In the genomic region with DNA sequence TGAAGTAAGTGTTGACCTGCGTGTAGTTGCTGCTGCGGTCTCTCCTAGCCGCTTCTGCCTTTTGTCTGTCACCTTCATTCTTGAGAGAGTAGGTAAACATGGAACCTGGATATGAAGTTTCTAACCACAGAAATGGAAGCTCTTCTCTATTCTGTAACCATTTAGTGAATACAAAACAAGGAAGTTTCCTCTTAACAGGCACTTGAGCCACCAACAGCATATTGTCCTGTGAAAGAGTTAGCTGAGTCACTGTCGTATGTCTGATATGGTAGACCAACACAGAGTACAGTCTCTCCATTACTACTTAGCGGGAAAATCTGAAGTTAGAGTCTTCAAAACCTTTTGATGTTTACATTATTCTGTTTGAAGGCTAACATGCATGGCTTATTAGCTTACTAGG, we compare ENCODE assay signal across 28 mouse cellular contexts. TPM values are rescaled to one million over a fixed set of nuclear protein-coding genes. Genes with fewer than 3 reads are reported as not detected.
"Had no signal": no experiment of that assay in that cellular context is flagged by ENCODE, and none has a peak within 500 bp of the region (broad histone marks: within the 10 kb centered on the region; RNA-seq: fewer than 3 reads in every experiment).

No protein-coding gene starts in this region.

- H3K9ac ChIP-seq: liver, embryonic 15.5 days; liver, postnatal 0 days; lung, embryonic 15.5 days; midbrain, embryonic 13.5 days; midbrain, embryonic 15.5 days; neural tube, embryonic 12.5 days; stomach, embryonic 15.5 days had no signal

- DNase-seq: liver, postnatal 0 days; lung, adult 2 months; lung, postnatal 14 days; lung, postnatal 36 days; right cerebral cortex, postnatal 25 days; right cerebral cortex, postnatal 4 days; spleen, adult 18-20 months; thymus, adult 2 months; thymus, postnatal 25 days; thymus, postnatal 4 days had no signal

- H3K4me3 ChIP-seq: liver, embryonic 15.5 days; lung, embryonic 15.5 days; megakaryocyte, embryonic 14.5 days; midbrain, embryonic 13.5 days; midbrain, embryonic 15.5 days; neural tube, embryonic 12.5 days; stomach, embryonic 15.5 days had no signal

- H3K36me3 ChIP-seq: lung, embryonic 15.5 days; midbrain, embryonic 15.5 days; neural tube, embryonic 12.5 days had no signal

- H3K27ac ChIP-seq: liver, embryonic 15.5 days; lung, embryonic 15.5 days; macrophage; midbrain, embryonic 13.5 days; midbrain, embryonic 15.5 days; neural tube, embryonic 12.5 days; stomach, embryonic 15.5 days; stomach, postnatal 0 days had no signal

- H3K27me3 ChIP-seq: liver, embryonic 15.5 days; lung, embryonic 15.5 days; megakaryocyte, embryonic 14.5 days; midbrain, embryonic 13.5 days; midbrain, embryonic 15.5 days; neural tube, embryonic 12.5 days; stomach, embryonic 15.5 days had no signal

- ATAC-seq: liver, postnatal 0 days; lung, postnatal 0 days; midbrain, embryonic 13.5 days; midbrain, embryonic 15.5 days had no signal

- H3K4me1 ChIP-seq: liver, embryonic 15.5 days; lung, embryonic 15.5 days; midbrain, embryonic 13.5 days; midbrain, embryonic 15.5 days; neural tube, embryonic 12.5 days; stomach, embryonic 15.5 days had no signal

- H3K9me3 ChIP-seq: liver, embryonic 15.5 days; lung, embryonic 15.5 days; megakaryocyte, embryonic 14.5 days; midbrain, embryonic 13.5 days; midbrain, embryonic 15.5 days; neural tube, embryonic 12.5 days; stomach, embryonic 15.5 days had no signal

RNA-seq across cellular contexts. Expression of gene Gm11027, which starts 59.1 kb away (rescaled TPM):
- total RNA-seq: midbrain, postnatal 0 days; monocyte, adult 5-6 weeks; neutrophil, adult 5-6 weeks had no signal
- polyA plus RNA-seq: liver, embryonic 15.5 days; liver, postnatal 0 days; lung, adult 2 months; lung, embryonic 15.5 days; lung, postnatal 0 days; macrophage; midbrain, embryonic 11.5 days; midbrain, embryonic 13.5 days; midbrain, embryonic 15.5 days; midbrain, postnatal 0 days; neural tube, embryonic 12.5 days; neural tube, embryonic 14.5 days; small intestine, adult 2 months; stomach, embryonic 15.5 days; stomach, postnatal 0 days; testis, adult 2 months; thymus, adult 2 months; urinary bladder, adult 2 months had no signal
